Mouse (Mus musculus) bone marrow macrophage, adult 2 months (primary cell): ENCODE measurements around the gene Heyl.
A peak's percentile ranks its signal among the peaks of the same experiment; 100 is the strongest.

Source experiments
- CTCF ChIP-seq: IDR thresholded peaks from 2 replicates; pipeline ENCODE4 v1.5.1; 2012; ENCODE audit warnings: low read depth, mild to moderate bottlenecking, low read length, moderate library complexity
- POLR2A ChIP-seq: IDR thresholded peaks from 2 replicates; pipeline ENCODE4 v1.6.1; 2012; ENCODE audit warnings: mild to moderate bottlenecking, low read depth, low read length, borderline replicate concordance

DNA sequence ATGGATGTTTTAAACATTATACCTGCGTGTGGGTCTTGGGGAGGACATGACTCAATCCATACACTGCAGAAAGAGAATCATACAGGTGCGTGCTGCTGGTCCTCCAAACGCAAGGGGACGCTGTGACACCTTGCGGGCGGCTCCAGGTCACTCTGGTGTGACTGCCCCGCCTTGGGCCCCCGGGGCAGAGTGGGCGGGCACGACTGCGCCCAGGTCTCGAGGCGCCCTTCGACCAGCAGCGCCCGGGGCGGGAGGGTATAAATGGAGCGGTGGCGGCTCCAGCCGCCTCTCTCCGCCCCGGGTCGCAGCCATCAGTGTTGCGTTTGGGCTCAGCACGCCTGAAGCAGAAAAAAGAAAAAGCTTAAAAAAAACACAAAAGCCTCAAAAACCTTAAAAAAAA lies 49.1 kb downstream of the Heyl start:
- TF ChIP-seq CTCF = peak; percentile 28; the same call in 1 of the 2 replicates
- no peak; the same call in 1 of the 2 replicates for TF ChIP-seq POLR2A
